7 mouse cellular contexts compared by ENCODE assay signal in the genomic region with DNA sequence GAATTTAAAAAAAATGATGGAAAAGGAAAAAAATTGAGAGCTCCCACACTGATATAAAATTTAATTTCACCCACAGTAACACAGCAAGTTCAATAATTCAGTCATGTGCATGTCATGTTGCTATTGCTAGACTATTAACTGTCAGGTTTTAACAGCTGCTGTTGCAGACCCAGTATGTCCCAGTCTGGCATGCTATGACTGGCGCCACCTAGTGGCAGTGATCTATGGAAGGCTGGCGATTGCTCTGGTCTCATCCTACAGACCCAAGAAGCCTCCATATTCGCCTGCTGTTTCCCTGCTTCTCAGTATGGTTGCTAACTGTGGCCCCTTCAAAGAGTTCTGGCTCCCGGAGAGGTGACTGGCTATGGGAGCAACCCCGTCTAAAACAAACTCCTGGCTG. TPM values are rescaled to one million over a fixed set of nuclear protein-coding genes. Genes with fewer than 3 reads are reported as not detected.
A peak's percentile ranks its signal among the peaks of the same experiment; 100 is the strongest.
DNase-seq lines count a peak whose midpoint lies in the region; ATAC-seq and TF ChIP-seq lines count a peak whose summit lies in the region.

No protein-coding gene starts in this region.

- 8% methylated on average over 5 of the region's 5 CpGs for WGBS in midbrain, embryonic 10.5 days

- H3K9me3 ChIP-seq in midbrain, embryonic 10.5 days (replicated peaks), result no peaks in the 10 kb centered on the region

- peak; percentile 68 to 74 for DNase-seq in cerebellum, postnatal 36 days
- DNase-seq in gastrocnemius, adult 8-10 months (ENCODE audit: low spot score in 2 of 2), result peak; percentile 31 to 51
- peak; percentile 55 to 67 for DNase-seq in left cerebral cortex, adult 2 months (ENCODE audit: extremely low spot score in 1 of 2, low spot score in 2 of 2)
- DNase-seq in midbrain, embryonic 10.5 days (ENCODE audit: low spot score), result peak; percentile 81
- DNase-seq in skeletal muscle tissue, adult 2 months (ENCODE audit: low read depth, low spot score), result peak; percentile 30

- no peaks in the 10 kb centered on the region for H3K27me3 ChIP-seq in midbrain, embryonic 10.5 days (ENCODE audit: low read depth, poor library complexity, severe bottlenecking)

- ATAC-seq in activated CD4-positive, CD25-positive, alpha-beta regulatory T cell, adult 4 months, result peak; percentile 46
- peak; percentile 69 for ATAC-seq in inflammation-experienced regulatory T-cells, adult 6 months

- no peak overlapping the region for H3K4me3 ChIP-seq in left cerebral cortex, adult 2 months
- no peak overlapping the region for H3K4me3 ChIP-seq in midbrain, embryonic 10.5 days

- H3K36me3 ChIP-seq in midbrain, embryonic 10.5 days, result no peaks in the 10 kb centered on the region

- no peaks in the 10 kb centered on the region for H3K4me1 ChIP-seq in midbrain, embryonic 10.5 days

- no peak overlapping the region for H3K27ac ChIP-seq in left cerebral cortex, adult 2 months
- H3K27ac ChIP-seq in midbrain, embryonic 10.5 days (replicated peaks), result no peak overlapping the region

- intact Hi-C loops in left cerebral cortex, adult 2 months (cut with DNase I), result loop anchor here (1.0 kb wide), 1 partner anchor 56 kb away; no protein-coding TSS in a partner anchor

- TF ChIP-seq CTCF in left cerebral cortex, adult 2 months (IDR thresholded peaks at IDR 0.05), result peak; percentile 85

RNA-seq across cellular contexts. Expression of gene Ano4, which starts 38.9 kb away (rescaled TPM):
- not detected for polyA plus RNA-seq in activated CD4-positive, CD25-positive, alpha-beta regulatory T cell, adult 4 months (2017; shearing (Covaris generic))
- 1 to 10 TPM in 3 of 4 experiments, under 1 TPM in 1; 0.56 to 1.9 (median 1.3) TPM for total RNA-seq in gastrocnemius, adult 8-10 months (2022)
- not detected for polyA plus RNA-seq in inflammation-experienced regulatory T-cells, adult 6 months (2017; shearing (Covaris generic))
- 10 to 100 TPM; 19.9 to 23.4 TPM for total RNA-seq in left cerebral cortex, adult 2 months (2021)
- polyA plus RNA-seq in midbrain, embryonic 10.5 days (2016; fragmentation: Nextera tagmentation; extraction: Ambion mirVana), result 0.44 and 0.89 TPM in 2 replicates

Comparison
In these comparisons a context has a peak if more than half of its experiments do, and no peak if none do; other contexts are left out.
1. DNase-seq: peak in every context shown above with its lines; median percentile 81 in midbrain, embryonic 10.5 days; 71 in cerebellum, postnatal 36 days; 61 in left cerebral cortex, adult 2 months; 41 in gastrocnemius, adult 8-10 months; 30 in skeletal muscle tissue, adult 2 months.